Comparison of ENCODE assay signal across 9 mouse cellular contexts in the genomic region with DNA sequence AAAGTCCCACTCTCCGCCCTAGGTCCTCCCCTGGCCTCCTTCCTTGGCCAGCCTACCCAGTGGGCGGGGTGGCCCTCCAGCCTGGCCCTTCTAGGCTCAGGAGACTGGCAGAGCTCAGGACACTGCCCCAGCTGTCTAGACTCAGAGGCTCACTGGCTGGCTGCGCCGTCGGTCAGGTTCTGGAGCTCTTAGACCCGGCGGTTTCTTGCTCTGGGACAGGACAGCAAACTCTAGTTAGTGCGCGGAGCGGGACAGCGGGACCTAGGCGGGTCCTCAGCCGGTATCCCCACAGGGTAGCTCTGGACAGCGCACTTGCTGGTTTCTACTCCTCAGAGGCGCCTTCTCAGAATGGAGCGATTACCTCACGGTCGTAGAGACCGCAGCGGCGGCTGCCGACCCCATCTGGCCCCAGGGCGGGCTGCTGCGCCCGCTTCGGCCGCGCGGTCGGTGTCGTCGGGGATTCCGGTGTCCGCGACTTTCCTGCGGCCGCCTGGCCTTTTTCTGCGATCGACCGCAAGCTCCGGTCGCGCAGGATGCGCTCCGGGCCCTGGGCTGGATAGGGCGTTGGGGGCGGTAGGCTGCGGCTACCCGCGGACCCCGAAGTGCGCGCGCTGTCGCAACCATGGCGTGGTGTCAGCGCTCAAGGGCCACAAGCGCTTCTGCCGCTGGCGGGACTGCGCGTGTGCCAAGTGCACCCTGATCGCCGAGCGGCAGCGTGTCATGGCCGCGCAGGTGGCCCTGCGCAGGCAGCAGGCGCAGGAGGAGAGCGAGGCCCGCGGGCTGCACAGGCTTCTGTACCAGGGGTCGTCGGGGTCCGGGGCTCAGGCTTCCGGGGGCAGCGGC. TPM values are rescaled to one million over a fixed set of nuclear protein-coding genes. Genes with fewer than 3 reads are reported as not detected.
DNase-seq lines count a peak whose midpoint lies in the region; ATAC-seq and TF ChIP-seq lines count a peak whose summit lies in the region.
"Had no signal": no experiment of that assay in that cellular context is flagged by ENCODE, and none has a peak within 500 bp of the region (broad histone marks: within the 10 kb centered on the region; RNA-seq: fewer than 3 reads in every experiment).

No protein-coding gene starts in this region.

- DNase-seq in frontal cortex, postnatal 10 days (ENCODE audit: low spot score in 2 of 2): peak; percentile 11 to 41
- DNase-seq in frontal cortex, adult 2 months (ENCODE audit: extremely low spot score in 1 of 2, low spot score in 1 of 2): no peak
- DNase-seq in embryonic facial prominence, embryonic 14.5 days (ENCODE audit: low spot score): peak; percentile 64

- 1% methylated on average over 59 of the region's 78 CpGs for WGBS in embryonic facial prominence, embryonic 14.5 days
- 2% methylated on average over 77 of the region's 78 CpGs for WGBS in hindbrain, embryonic 12.5 days
- WGBS in limb, embryonic 13.5 days: under 1% methylated on average over 77 of the region's 78 CpGs
- WGBS in neural tube, embryonic 12.5 days: 1% methylated on average over 78 of the region's 78 CpGs

- H3K27me3 ChIP-seq in ES-Bruce4 (ENCODE audit: control insufficient read depth, insufficient read depth, low read length, poor library complexity, severe bottlenecking): peaks cover 12% of the 10 kb centered on the region
- H3K27me3 ChIP-seq in embryonic facial prominence, embryonic 14.5 days (replicated peaks; ENCODE audit: control insufficient read depth, insufficient read depth, low read length): peaks cover 34% of the 10 kb centered on the region
- peaks cover 43% of the 10 kb centered on the region for H3K27me3 ChIP-seq in hindbrain, embryonic 12.5 days
- H3K27me3 ChIP-seq in limb, embryonic 13.5 days: peaks cover 61% of the 10 kb centered on the region
- H3K27me3 ChIP-seq in neural tube, embryonic 12.5 days (replicated peaks): peaks cover 35% of the 10 kb centered on the region
- H3K27me3 ChIP-seq: CH12.LX had no signal

- H3K36me3 ChIP-seq in ES-Bruce4 (ENCODE audit: control insufficient read depth, insufficient read depth, low read length, poor library complexity, severe bottlenecking): no peaks in the 10 kb centered on the region
- H3K36me3 ChIP-seq in embryonic facial prominence, embryonic 14.5 days (ENCODE audit: control insufficient read depth, insufficient read depth, low read length): no peaks in the 10 kb centered on the region
- no peaks in the 10 kb centered on the region for H3K36me3 ChIP-seq in hindbrain, embryonic 12.5 days
- no peaks in the 10 kb centered on the region for H3K36me3 ChIP-seq in limb, embryonic 13.5 days
- H3K36me3 ChIP-seq in neural tube, embryonic 12.5 days: no peaks in the 10 kb centered on the region

- TF ChIP-seq EP300 in ES-Bruce4 (IDR thresholded peaks at IDR 0.05; ENCODE audit: insufficient read depth, low read depth, low read length): no peak

- H3K4me3 ChIP-seq in ES-Bruce4 (ENCODE audit: low read depth, low read length): peak overlapping the region; percentile 60
- H3K4me3 ChIP-seq in embryonic facial prominence, embryonic 14.5 days (ENCODE audit: low read depth, low read length): peak overlapping the region; percentile 56
- H3K4me3 ChIP-seq in hindbrain, embryonic 12.5 days: peak overlapping the region; percentile 64
- peak overlapping the region; percentile 51 for H3K4me3 ChIP-seq in limb, embryonic 13.5 days
- H3K4me3 ChIP-seq in neural tube, embryonic 12.5 days: peak overlapping the region; percentile 55

- TF ChIP-seq POLR2A in ES-Bruce4 (IDR thresholded peaks at IDR 0.05; ENCODE audit: insufficient read depth, low read length): no peak

- H3K4me2 ChIP-seq in embryonic facial prominence, embryonic 14.5 days (ENCODE audit: low read depth, low read length): peak overlapping the region; percentile 86
- H3K4me2 ChIP-seq in hindbrain, embryonic 12.5 days (replicated peaks): peak overlapping the region; percentile 83
- H3K4me2 ChIP-seq in limb, embryonic 13.5 days (replicated peaks): peak overlapping the region; percentile 74
- peak overlapping the region; percentile 83 for H3K4me2 ChIP-seq in neural tube, embryonic 12.5 days (replicated peaks)

- no peaks in the 10 kb centered on the region for H3K9me3 ChIP-seq in ES-Bruce4 (replicated peaks; ENCODE audit: control insufficient read depth, insufficient read depth, low read length, poor library complexity, severe bottlenecking)
- no peaks in the 10 kb centered on the region for H3K9me3 ChIP-seq in embryonic facial prominence, embryonic 14.5 days (ENCODE audit: control insufficient read depth, low read length)
- no peaks in the 10 kb centered on the region for H3K9me3 ChIP-seq in hindbrain, embryonic 12.5 days (replicated peaks)
- H3K9me3 ChIP-seq in limb, embryonic 13.5 days: no peaks in the 10 kb centered on the region
- no peaks in the 10 kb centered on the region for H3K9me3 ChIP-seq in neural tube, embryonic 12.5 days

- peak; percentile 89 for ATAC-seq in embryonic facial prominence, embryonic 14.5 days (ENCODE audit: low read depth)
- peak; percentile 77 for ATAC-seq in hindbrain, embryonic 12.5 days (ENCODE audit: low FRiP score)
- peak; percentile 74 for ATAC-seq in limb, embryonic 13.5 days (ENCODE audit: low FRiP score, low read depth)
- peak; percentile 70 for ATAC-seq in neural tube, embryonic 12.5 days (ENCODE audit: low FRiP score, low read depth)
- no peak for ATAC-seq in erythroid progenitor cell, adult 5-6 weeks (replicated peaks; ENCODE audit: low FRiP score, poor library complexity, severe bottlenecking)

- no peak overlapping the region for H3K27ac ChIP-seq in ES-Bruce4 (ENCODE audit: insufficient read depth, low read length)
- no peak overlapping the region for H3K27ac ChIP-seq in embryonic facial prominence, embryonic 14.5 days (replicated peaks; ENCODE audit: low read depth, low read length)
- no peak overlapping the region for H3K27ac ChIP-seq in hindbrain, embryonic 12.5 days
- H3K27ac ChIP-seq in limb, embryonic 13.5 days: no peak overlapping the region
- H3K27ac ChIP-seq in neural tube, embryonic 12.5 days: no peak overlapping the region

- no peak for TF ChIP-seq CTCF in ES-Bruce4 (IDR thresholded peaks at IDR 0.05; ENCODE audit: low read depth, low read length)

- H3K9ac ChIP-seq in ES-Bruce4 (ENCODE audit: low read depth, poor library complexity, severe bottlenecking): peak overlapping the region; percentile 46
- peak overlapping the region; percentile 60 for H3K9ac ChIP-seq in embryonic facial prominence, embryonic 14.5 days (ENCODE audit: low read depth, low read length)
- peak overlapping the region; percentile 59 for H3K9ac ChIP-seq in hindbrain, embryonic 12.5 days
- peak overlapping the region; percentile 62 for H3K9ac ChIP-seq in limb, embryonic 13.5 days
- H3K9ac ChIP-seq in neural tube, embryonic 12.5 days: peak overlapping the region; percentile 56

- H3K4me1 ChIP-seq in ES-Bruce4 (ENCODE audit: control insufficient read depth, insufficient read depth, low read length): no peaks in the 10 kb centered on the region
- H3K4me1 ChIP-seq in embryonic facial prominence, embryonic 14.5 days (ENCODE audit: control insufficient read depth, insufficient read depth, low read length): no peaks in the 10 kb centered on the region
- H3K4me1 ChIP-seq in hindbrain, embryonic 12.5 days: peaks cover 14% of the 10 kb centered on the region; the same call in 1 of the 2 replicates
- peaks cover 13% of the 10 kb centered on the region for H3K4me1 ChIP-seq in limb, embryonic 13.5 days
- H3K4me1 ChIP-seq in neural tube, embryonic 12.5 days: peaks cover 12% of the 10 kb centered on the region

RNA-seq across cellular contexts. Expression of a gene that starts 8.9 kb away (rescaled TPM):
- polyA plus RNA-seq in frontal cortex, adult 2 months (2012; rRNA removed): 0.19 and 0.30 TPM in 2 replicates
- 0.31 TPM in 1 of 2 replicates, not detected in the other for polyA plus RNA-seq in ES-Bruce4 (2011; ENCODE audit: insufficient read depth, insufficient read length, low read depth, missing spikeins)
- 0.56 and 0.64 TPM in 2 replicates for polyA plus RNA-seq in embryonic facial prominence, embryonic 14.5 days (2014; fragmentation: Nextera tagmentation; extraction: Ambion mirVana)
- 0.39 and 0.48 TPM in 2 replicates for polyA plus RNA-seq in hindbrain, embryonic 12.5 days (2016; fragmentation: Nextera tagmentation; extraction: Ambion mirVana)
- polyA plus RNA-seq in limb, embryonic 13.5 days (2015; fragmentation: Nextera tagmentation; extraction: Ambion mirVana): 0.27 and 0.38 TPM in 2 replicates
- 0.24 and 0.44 TPM in 2 replicates for polyA plus RNA-seq in neural tube, embryonic 12.5 days (2016; fragmentation: Nextera tagmentation; extraction: Ambion mirVana)
- not detected in 2 replicates for total RNA-seq in erythroid progenitor cell, adult 5-6 weeks (2015; ENCODE audit: low replicate concordance)
- total RNA-seq in erythroid progenitor cell, adult 5-6 weeks (2017; ENCODE audit: low replicate concordance): not detected in 2 replicates
- total RNA-seq: CH12.LX had no signal

Comparison
In these comparisons a context has a peak if more than half of its experiments do, and no peak if none do; other contexts are left out.
1. DNase-seq: peak in frontal cortex, postnatal 10 days (2 of 2) and embryonic facial prominence, embryonic 14.5 days (single experiment); none in frontal cortex, adult 2 months (0 of 2).
2. Peak in every context shown above with its lines, with median percentiles within 50 percentile points of each other: H3K4me3 ChIP-seq, H3K9ac ChIP-seq and H3K4me2 ChIP-seq.